Mouse (Mus musculus) E14TG2a.4 (cell line): ENCODE data around the gene Galnt18.

ENCODE experiments used
- CTCF ChIP-seq: conservative IDR thresholded peaks from 2 replicates; pipeline ENCODE4 v1.5.1; 2014; ENCODE audit warnings: low read length
- POU5F1 ChIP-seq: IDR thresholded peaks from 2 replicates; pipeline ENCODE4 v1.6.1; 2014; ENCODE audit warnings: low read length, borderline replicate concordance

DNA sequence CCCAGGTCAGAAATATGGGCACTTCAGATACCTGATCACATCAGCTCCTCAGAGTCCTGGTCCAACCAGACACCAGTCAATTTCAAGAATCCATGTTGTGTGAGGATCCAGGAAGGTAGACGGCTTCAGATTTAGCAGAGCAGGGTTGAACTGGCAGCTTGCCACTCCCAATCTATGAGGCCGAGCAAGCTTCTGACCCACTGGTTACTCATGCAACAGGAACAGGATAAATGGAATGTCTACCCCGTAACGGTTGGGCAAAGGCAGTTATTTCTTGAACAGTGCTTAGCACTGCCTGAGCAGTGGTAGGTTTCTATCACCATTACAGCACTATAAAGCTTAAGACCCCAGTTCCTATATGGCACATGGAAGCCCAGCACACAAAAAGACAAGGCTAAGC is 148.5 kb downstream of the Galnt18 start:
- TF ChIP-seq CTCF (no peak), POU5F1 (no peak)
